23 mouse cellular contexts compared by ENCODE assay signal in the genomic region with DNA sequence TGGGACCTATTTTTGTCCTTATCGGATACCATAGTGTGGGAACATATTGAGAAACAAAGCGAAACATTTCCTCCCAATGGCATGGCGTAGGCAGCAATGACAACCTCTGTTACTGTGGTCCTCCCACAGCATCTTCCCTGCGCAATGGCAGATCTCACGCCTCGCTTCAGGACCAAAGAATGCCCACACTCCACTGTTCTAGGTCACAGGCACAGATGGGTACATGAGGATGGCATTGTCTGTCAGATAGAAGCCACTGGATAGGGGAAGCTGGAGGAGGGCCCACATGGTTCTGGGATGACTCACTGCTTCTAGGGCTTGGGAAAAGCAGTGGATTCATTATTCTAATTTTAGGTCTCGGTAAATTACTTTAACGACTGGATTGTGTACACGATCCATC. TPM values are rescaled to one million over a fixed set of nuclear protein-coding genes. Genes with fewer than 3 reads are reported as not detected.
DNase-seq lines count a peak whose midpoint lies in the region; TF ChIP-seq lines count a peak whose summit lies in the region.
"Had no signal": no experiment of that assay in that cellular context is flagged by ENCODE, and none has a peak within 500 bp of the region (broad histone marks: within the 10 kb centered on the region; RNA-seq: fewer than 3 reads in every experiment).

No protein-coding gene starts in this region.

- TF ChIP-seq CTCF in layer of hippocampus, adult 2 months (conservative IDR thresholded peaks at IDR 0.05): no peak
- no peak for TF ChIP-seq CTCF in C2C12 (IDR thresholded peaks at IDR 0.05; ENCODE audit: control insufficient read depth, insufficient read depth, insufficient read length)

- H3K79me3 ChIP-seq in C2C12 (ENCODE audit: low read depth): peaks cover 12% of the 10 kb centered on the region

- H3K27me3 ChIP-seq in C2C12 (ENCODE audit: control insufficient read depth, insufficient read depth, insufficient read length): no peaks in the 10 kb centered on the region

- no peak overlapping the region for H3K4me3 ChIP-seq in layer of hippocampus, adult 2 months
- no peak overlapping the region for H3K4me3 ChIP-seq in C2C12 (ENCODE audit: insufficient read depth, poor library complexity, severe bottlenecking)
- H3K4me3 ChIP-seq: embryonic facial prominence, embryonic 15.5 days; forebrain, embryonic 10.5 days; lung, embryonic 15.5 days; midbrain, embryonic 10.5 days; stomach, embryonic 15.5 days had no signal

- peaks cover 62% of the 10 kb centered on the region for H3K36me3 ChIP-seq in C2C12 (ENCODE audit: control insufficient read depth, insufficient read depth)
- H3K36me3 ChIP-seq: embryonic facial prominence, embryonic 15.5 days; forebrain, embryonic 10.5 days; lung, embryonic 15.5 days; midbrain, embryonic 10.5 days; stomach, embryonic 15.5 days had no signal

- peaks cover 28% of the 10 kb centered on the region for H3K79me2 ChIP-seq in C2C12 (ENCODE audit: control insufficient read depth, insufficient read depth)

- DNase-seq in layer of hippocampus, adult 2 months (ENCODE audit: low spot score in 2 of 2): peak; percentile 25 to 39
- DNase-seq in layer of hippocampus, postnatal 25 days (ENCODE audit: extremely low spot score in 1 of 2, low spot score in 1 of 2): no peak
- DNase-seq in brain, adult 2 months (ENCODE audit: low read depth, low spot score): peak; percentile 74
- peak; percentile 22 to 27 for DNase-seq in left cerebral cortex, adult 9 months (ENCODE audit: low spot score in 2 of 2)
- no peak for DNase-seq in B cell, adult 2 months
- no peak for DNase-seq in embryo, embryonic 10.5 days (ENCODE audit: low spot score)
- DNase-seq in yolk sac, embryonic 10.5 days (ENCODE audit: low spot score): no peak
- DNase-seq: adrenal gland, postnatal 25 days; cerebellum, adult 11-12 months; cerebellum, postnatal 25 days; kidney, adult 18-20 months; lung, postnatal 4 days had no signal

- H3ac ChIP-seq in C2C12 (ENCODE audit: control insufficient read depth, insufficient read length, low read depth): no peak overlapping the region

- no peak overlapping the region for H3K27ac ChIP-seq in layer of hippocampus, adult 2 months
- H3K27ac ChIP-seq: embryonic facial prominence, embryonic 15.5 days; forebrain, embryonic 10.5 days; kidney, postnatal 0 days; liver, embryonic 14.5 days; lung, embryonic 15.5 days; midbrain, embryonic 10.5 days; stomach, embryonic 15.5 days had no signal

TF ChIP-seq in C2C12, 6 proteins besides CTCF, POLR2A, EP300 and RAD21:
- TF ChIP-seq FOSL1 (IDR thresholded peaks at IDR 0.05; ENCODE audit: insufficient read depth, low read length, poor library complexity, severe bottlenecking) (no peak), MAX (IDR thresholded peaks at IDR 0.05) (peak; percentile 37)
TF ChIP-seq in C2C12: peak in this region for 1.

RNA-seq across cellular contexts. Expression of gene Areg, which starts 5.6 kb away (rescaled TPM):
- under 1 TPM in 1 of 2 experiments, not detected in 1; 0.41 TPM for total RNA-seq in layer of hippocampus, adult 2 months (2021)
- under 1 TPM in 1 of 2 experiments, not detected in 1; 0.22 TPM for total RNA-seq in layer of hippocampus, postnatal 25 days (2021)
- polyA plus RNA-seq in C2C12 (2012; fragmentation: generic; extraction: Trizol): 34.4 TPM
- total RNA-seq: adrenal gland, postnatal 25 days; gastrocnemius, postnatal 4 days; left cerebral cortex, adult 8-10 months had no signal
- polyA plus RNA-seq: forebrain, embryonic 10.5 days; hindbrain, embryonic 11.5 days; liver, embryonic 14.5 days; midbrain, embryonic 10.5 days had no signal

Comparison
In these comparisons a context has a peak if more than half of its experiments do, and no peak if none do; other contexts are left out.
1. DNase-seq: peak in layer of hippocampus, adult 2 months (2 of 2), brain, adult 2 months (single experiment) and left cerebral cortex, adult 9 months (2 of 2); none in layer of hippocampus, postnatal 25 days (0 of 2), B cell, adult 2 months (0 of 2), embryo, embryonic 10.5 days (single experiment) and yolk sac, embryonic 10.5 days (single experiment).